Mouse (Mus musculus) cerebellum, postnatal 25 days (tissue): ENCODE measurements around the gene Gm17657.
A peak's percentile ranks its signal among the peaks of the same experiment; 100 is the strongest.

ENCODE experiments used
- DNase-seq, 2 experiments: peaks; one replicate each; pipeline ENCODE4 v3.0.0; 2021; ENCODE audit warnings: mixed read lengths in 2 of 2

Gm17657 gene

DNA sequence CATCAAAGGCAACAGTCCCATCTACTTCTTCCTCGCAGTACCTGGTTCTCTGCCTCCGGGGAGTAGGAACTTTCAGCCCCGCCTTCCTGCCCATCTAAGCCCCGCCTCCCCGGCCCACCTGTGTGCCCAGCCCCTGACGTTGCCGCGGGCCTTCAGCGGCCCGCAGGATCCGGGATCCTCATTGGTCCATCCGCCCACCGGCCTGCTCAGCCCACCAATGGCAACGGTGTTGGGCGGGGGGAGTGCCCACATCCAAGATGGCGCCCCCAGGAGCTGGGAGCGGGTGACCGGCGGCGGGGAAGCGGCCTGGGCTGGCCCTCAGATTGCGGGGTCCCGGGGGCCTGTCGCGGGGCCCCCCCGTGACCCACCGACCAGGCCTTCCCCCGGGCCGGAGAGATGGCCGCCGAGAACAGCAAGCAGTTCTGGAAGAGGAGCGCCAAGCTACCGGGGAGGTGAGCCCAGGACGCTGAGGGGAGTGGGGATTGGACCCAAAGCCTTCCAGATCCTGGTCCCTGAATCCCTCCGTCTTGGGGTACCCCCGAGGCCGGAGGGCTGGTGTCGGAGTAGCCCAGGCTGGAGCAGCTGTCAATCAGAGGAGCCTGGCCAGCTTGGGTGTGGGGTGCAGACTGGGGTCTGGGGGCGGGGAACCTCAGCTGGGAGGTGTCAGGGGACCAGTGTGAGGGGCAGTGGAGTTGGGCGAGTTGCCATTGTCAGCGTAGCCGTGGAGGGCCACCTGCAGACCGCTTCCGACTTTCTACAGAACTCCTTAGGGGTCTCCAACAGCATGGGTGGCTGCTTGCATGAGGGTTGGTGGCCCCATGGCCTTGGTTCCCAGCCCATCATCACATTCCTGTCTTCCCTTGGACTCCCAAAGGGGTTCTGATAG lies at the start of gene Gm17657, which contains the start of gene Tbc1d22b:
Gm17657 (minus strand) TSS at position 96 of the 886 bp plus-strand sequence.
Tbc1d22b (plus strand) TSS at position 243 of the 886 bp plus-strand sequence.
- DNase-seq, result peak; percentile 95 to 98

DNA sequence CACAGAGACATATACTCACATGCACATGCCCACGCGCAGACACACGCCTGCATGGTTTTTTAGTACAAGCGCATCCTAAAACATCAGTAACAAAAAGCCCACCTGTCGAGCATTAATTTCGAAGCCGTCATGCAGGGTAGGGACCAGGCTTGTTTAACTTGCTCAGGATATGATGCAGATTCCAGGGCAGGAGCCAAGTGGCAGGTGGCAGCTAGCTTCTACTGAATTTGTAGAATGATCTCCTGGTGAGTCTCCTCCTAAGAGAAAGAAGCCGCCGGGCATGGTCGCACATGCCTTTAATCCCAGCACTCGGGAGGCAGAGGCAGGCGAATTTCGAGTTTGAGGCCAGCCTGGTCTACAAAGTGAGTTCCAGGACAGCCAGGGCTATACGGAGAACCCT lies 49.6 kb upstream of the Gm17657 start:
- peak; percentile 57 to 63 for DNase-seq

GRCm38 (mm10) chr17:29596771-29597132 lies 47.3 kb upstream of the Gm17657 start:
- DNase-seq, result peak in 1 of 2 experiments; percentile 44

DNA sequence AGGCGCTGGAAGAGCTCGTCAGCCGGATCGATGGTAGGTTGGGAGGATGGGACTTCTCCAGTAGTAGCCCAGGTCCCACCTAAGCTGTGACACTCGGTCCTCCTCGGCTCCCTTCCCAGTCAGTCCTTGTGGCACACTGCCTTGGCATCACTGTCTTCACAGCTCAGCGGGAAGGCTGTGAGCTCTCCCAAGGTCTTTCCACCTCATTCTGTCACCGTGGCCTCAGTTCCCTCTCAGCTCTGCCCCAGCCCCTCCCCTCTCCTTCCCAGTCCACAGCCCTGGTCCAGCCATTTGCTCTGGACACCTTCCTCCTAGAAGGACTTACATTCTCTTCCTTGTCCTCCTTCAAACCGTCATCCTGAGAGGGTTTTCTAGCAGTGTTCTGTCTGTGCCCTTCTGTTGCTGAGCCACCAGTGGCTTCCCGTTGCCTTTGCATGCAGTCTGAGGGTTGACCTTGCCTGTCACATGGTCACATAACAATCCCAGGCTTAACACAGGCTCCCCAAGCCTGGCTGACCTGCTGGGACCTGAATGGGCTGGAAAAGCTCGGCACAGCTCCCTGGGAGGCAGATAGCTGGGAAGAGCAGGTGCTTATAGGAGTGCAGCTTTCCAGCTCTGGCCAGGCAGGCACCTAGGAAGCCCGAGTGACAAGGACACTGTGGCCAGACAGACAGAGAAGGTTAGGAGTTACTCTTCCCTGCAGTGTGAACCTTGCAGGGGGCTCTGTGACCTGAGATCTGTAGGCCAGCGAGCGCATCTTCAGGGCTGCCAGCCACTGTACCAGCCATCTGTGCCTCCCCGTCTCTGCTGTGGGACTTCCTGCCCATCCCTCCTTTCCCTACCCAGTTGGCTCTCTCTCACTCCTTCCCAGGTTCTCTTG lies 46.7 kb upstream of the Gm17657 start:
- DNase-seq, result peak; percentile 82 to 85

DNA sequence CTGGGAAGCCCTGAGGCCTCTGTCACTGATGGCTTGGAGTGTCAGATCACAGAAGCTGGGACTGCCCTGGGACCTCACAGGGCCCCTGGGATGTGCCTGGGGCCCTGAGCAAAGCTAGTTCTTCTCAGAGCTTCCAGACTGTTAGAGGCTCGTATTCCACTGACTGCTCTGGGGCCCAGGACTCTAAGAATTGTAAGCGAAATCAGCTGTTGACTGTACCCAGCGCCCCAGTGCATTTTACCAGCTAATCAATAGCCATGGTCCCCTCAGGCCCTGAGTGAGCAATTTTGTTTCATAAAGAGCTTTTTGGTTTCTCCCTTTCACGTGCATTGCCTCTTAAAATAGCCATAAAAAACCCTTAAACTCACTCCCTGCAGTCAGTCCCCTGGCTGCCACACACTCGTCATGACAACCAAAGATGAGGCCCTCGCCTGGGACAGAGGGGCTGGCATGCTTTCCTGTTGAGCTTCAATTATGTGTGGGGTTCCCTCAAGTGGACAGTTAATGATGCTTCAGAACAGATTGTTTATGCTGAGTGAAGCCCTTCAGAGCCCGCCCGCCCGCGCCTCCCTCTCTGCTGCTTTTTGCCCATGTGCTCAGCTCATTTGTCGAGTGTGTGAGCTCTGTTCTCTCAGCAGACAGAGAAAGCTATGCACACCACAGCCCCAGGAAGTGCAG lies 39.9 kb upstream of the Gm17657 start:
- no peak for DNase-seq

GRCm38 (mm10) chr17:29586921-29587320 lies 37.5 kb upstream of the Gm17657 start:
- no peak for DNase-seq

- DNase-seq, result no peak
These were observed 36.0 kb upstream of the Gm17657 start for GRCm38 (mm10) chr17:29585446-29585845.

GRCm38 (mm10) chr17:29584737-29585136 lies 35.3 kb upstream of the Gm17657 start:
- no peak for DNase-seq

DNA sequence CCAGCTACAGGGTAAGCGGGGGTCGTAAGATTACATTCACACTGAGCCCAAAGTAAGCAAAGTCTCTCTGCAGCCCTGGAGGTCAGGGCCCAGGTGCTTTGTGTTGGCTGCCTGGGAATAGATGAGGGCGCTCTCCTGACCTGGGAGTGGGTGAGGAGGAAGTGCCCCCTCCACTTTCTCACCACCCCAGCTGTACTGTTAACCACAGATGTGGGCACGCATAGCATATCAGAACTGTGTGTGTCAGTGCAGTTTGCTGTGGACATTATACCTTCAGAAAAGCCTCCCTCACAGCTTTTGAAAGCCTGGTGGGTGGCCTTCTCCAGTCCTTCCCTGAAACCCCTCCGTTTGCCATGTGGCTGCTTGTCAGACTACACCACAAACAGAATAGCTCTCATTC lies 34.9 kb upstream of the Gm17657 start:
- no peak for DNase-seq

- no peak for DNase-seq
These were observed 34.1 kb upstream of the Gm17657 start for GRCm38 (mm10) chr17:29583569-29583968.

DNA sequence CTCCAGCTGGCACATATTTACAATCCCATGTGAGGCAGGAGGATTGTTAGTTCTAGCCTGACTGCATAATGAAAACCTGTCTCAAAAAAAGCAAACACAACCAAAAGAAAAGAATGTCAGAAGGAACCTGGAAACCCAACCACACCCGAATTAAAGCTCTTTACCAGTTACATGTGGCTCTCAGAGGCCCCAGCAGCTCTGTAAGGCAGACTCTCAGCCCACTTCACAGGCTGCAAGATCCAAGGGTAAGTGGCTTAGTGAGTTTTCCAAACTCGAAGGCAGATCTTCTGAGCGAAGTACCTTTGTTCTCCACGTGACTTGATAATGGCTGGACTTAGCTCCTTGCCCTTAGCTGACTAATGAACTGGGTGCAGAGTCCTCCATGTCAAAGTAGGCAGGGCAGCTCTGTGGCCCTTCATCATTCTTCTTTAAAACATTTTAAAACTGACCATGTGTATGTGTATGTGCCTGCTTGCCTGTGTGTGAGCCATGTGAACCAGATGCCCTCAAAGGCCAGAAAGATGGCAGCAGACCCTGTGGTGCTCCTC lies 30.2 kb upstream of the Gm17657 start:
- no peak for DNase-seq

- peak; percentile 46 to 52 for DNase-seq
These were observed 20.4 kb upstream of the Gm17657 start for GRCm38 (mm10) chr17:29569831-29570230.

- no peak for DNase-seq
These were observed 19.0 kb upstream of the Gm17657 start for GRCm38 (mm10) chr17:29568435-29568834.

DNA sequence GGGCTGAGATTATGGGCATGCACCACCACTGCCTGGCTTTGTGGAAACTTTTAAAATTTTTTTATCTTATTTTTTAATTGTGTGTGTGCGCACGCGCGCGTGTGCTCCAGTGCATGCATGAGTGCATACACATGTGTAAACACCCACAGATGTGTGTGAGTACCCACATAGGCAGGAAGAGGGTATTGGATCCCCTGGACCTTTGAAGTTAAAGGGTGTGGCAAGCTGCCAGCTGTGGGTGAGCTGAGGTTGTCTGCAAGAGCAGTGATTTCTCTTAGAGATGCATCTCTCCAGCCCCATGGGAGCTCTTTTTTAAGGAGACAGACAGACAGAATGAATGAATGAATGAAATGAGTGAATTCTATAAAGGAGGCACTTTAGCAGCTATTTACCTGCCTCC lies 16.1 kb upstream of the Gm17657 start:
- no peak for DNase-seq

DNA sequence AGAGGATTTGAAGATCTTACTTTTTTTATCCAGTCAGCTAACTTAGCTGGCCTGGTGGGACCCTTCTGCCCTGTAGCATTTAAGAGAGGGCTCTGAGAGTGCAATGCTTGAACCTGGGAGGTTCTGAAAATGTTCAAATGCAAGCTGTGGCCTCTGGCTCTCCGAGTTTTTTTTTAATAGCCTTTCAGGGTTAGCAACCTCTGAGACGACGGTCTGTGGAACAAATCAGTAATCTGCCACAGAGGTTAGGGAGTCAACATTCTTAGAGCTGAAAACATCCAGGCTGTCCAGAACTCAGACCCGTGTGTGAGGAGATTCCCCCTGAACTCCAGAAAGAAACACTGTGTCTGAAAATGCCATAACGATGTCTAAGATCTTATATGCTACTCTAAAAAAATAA lies 9.0 kb upstream of the Gm17657 start:
- no peak for DNase-seq

GRCm38 (mm10) chr17:29556893-29557292 lies 7.5 kb upstream of the Gm17657 start:
- no peak for DNase-seq

GRCm38 (mm10) chr17:29556456-29556855 lies 7.0 kb upstream of the Gm17657 start:
- DNase-seq, result no peak

- no peak for DNase-seq
These were observed 4.7 kb upstream of the Gm17657 start for GRCm38 (mm10) chr17:29554176-29554575.

GRCm38 (mm10) chr17:29552162-29552732 lies 2.8 kb upstream of the Gm17657 start, which contains the start of gene Tmem217:
Gene Tmem217, minus strand, starts transcription at chr17:29552385.
- DNase-seq, result no peak

DNA sequence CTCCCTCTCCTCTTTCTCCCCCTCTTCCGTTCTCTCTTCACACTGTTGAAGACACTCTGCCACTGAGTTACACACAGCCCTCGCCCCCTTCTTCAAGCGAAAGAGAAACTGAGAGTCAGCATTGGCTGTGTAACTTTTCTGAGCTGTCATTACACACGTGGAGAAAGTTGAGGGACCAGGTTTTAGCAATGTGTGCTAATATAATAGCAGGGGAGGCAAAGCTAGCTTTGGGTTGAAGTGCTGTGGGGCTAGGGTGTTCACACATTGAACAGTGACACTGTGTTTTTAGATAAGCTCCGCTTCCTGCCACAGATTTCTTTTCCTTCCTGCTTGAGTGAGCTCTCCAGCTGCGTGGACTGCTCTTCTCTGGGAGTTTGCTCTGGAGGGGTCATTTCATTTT lies 1.6 kb upstream of the Gm17657 start:
- no peak for DNase-seq

DNA sequence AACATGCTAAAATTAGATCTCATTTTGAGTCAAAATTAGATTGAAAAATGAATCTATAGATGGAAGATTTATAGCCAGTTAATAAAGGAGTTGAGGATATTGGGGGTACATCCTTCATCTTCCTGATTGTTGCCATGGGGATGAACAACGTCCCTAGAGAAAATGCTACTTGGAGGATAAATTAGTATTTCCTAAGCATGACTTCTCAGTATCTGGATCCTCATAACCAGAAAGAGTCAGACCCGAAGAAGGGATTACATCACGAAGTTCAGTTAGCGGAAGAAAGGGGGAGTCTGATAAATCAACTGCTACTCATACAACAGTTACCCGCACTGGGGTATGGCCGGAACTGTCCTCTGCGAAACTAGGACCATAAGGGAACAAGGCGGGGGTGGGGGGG lies 444 bp downstream of the Gm17657 start:
- no peak for DNase-seq

DNA sequence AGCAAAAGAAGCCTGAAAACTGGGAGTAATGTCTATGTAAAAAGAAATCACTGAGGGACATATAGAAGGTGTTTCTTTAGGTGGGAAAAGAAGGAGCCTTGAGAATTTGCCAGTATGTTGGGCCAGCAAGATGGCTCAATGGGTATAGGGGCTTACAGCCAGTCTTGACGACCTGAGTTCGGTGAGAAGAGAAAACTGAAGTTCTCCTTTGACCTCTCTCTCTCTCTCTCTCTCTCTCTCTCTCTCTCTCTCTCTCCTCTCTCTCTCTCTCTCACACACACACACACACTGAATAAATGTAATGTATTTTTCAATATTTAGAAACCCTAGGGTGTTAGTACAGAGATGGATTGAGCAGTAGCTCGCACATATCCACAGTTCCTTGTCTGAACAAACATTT lies 944 bp downstream of the Gm17657 start:
- no peak for DNase-seq
